Mouse (Mus musculus): ENCODE results near the gene Scube3.

Gene Scube3

DNA sequence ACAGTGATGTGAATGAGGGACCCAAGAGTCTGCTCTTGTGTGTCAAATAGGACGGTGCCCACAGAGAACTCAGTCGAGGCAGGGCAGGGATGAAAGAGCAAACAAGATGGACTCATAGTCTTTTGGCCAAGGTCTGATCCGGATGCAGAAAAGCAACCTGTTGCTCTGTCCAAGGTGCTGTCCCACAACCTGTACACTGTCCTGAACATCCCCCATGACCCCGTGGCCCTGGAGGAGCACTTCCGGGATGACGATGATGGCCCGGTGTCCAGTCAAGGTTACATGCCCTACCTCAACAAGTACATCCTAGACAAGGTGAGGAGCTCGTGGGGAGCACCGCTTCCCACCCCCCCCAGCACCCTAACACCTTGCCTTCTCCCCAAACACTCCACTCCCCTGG lies 74.8 kb downstream of the Scube3 start:
- in situ Hi-C loops (cut with MboI, MseI), result no loop called here

GRCm38 (mm10) chr17:28217721-28218649 lies 76.0 kb downstream of the Scube3 start:
- in situ Hi-C loops (cut with MboI, MseI), result no loop called here

DNA sequence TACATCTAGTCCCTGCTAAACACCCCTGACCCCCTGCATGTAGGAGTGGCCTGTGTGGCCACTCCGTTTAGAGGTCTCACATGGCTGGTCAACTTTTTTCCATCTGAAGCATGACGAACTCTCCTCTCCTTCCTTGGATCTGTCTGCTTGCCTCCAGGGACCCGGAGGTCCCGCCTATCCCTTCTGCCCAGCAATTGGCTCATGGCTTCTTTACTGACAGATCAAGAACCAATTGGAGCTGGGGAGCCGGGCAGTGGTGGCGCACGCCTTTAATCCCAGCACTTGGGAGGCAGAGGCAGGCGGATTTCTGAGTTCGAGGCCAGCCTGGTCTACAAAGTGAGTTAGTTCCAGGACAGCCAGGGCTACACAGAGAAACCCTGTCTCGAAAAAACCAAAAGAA lies 80.5 kb downstream of the Scube3 start:
- in situ Hi-C loops (cut with MboI, MseI), result loop anchor here (10.0 kb wide), 1 partner anchor 292 kb away; the partner anchor contains the start of gene Fkbp5

DNA sequence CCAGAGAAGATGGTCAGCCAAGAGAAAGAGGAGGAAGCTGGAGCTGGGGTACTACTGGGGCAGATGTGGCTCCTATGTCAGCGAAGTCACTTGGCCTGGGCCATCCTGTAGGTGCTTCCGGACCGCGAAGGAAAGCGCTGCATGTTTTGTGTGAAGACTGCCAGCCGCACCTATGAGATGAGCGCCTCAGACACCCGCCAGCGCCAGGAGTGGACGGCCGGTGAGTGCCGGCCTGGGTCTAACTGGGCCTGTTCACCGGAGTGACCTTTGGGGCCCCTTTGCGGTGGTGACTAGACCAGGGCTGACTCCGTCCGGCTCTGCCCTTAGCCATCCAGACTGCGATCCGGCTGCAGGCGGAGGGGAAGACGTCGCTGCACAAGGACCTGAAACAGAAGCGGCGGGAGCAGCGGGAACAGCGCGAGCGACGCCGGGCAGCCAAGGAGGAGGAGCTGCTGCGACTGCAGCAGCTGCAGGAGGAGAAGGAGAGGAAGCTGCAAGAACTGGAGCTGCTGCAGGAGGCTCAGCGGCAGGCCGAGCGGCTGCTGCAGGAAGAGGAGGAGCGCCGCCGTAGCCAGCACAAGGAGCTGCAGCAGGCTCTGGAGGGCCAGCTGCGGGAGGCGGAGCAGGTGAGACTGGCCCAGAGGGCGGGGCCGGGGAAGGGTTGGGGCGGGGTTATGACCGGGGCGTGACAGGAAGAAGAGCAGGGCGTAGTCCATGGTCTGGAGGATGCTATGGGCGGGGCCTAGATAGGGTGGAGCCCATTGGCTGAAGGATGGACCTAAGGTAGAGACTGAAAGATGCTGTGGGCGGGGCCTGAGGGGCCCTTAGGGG lies 81.8 kb downstream of the Scube3 start:
- in situ Hi-C loops (cut with MboI, MseI), result loop anchor here (10.0 kb wide), 1 partner anchor 291 kb away; the partner anchor contains the start of gene Fkbp5

Data from T-helper 2 cell (primary cell).